In the genomic region with DNA sequence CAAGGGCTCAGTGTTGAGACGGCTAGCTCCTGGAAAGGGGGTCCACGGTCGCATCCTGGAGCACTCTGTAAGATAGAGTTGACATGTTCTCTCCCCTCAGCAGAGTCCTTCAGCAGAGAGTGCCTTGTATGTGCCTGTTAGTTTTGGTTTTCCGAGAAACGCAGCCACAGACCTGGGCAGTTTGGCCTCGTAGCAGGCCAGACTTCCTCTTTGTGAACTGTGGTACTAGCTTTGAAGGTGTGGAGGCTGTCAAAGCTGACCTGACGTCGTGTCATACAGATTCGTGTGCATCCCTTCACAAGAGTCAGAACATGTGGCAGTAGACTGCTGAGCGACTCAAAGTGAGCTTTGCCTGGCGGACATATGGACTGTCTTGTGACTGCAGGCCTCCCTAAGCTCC, we compare ENCODE assay signal across 36 mouse cellular contexts. TPM values are rescaled to one million over a fixed set of nuclear protein-coding genes. Genes with fewer than 3 reads are reported as not detected.
DNase-seq lines count a peak whose midpoint lies in the region; ATAC-seq and TF ChIP-seq lines count a peak whose summit lies in the region.
"Had no signal": no experiment of that assay in that cellular context is flagged by ENCODE, and none has a peak within 500 bp of the region (broad histone marks: within the 10 kb centered on the region; RNA-seq: fewer than 3 reads in every experiment).

A gene (minus strand): TSS at position 191 of the 400 bp plus-strand sequence.

- H3K9ac ChIP-seq in midbrain, embryonic 14.5 days (replicated peaks; ENCODE audit: low read length), result no peak within 1 kb of the TSS
- H3K9ac ChIP-seq: embryonic facial prominence, embryonic 15.5 days; forebrain, embryonic 13.5 days; hindbrain, embryonic 15.5 days; limb, embryonic 13.5 days; lung, embryonic 15.5 days; neural tube, embryonic 15.5 days had no signal

- H3K4me2 ChIP-seq in midbrain, embryonic 14.5 days (ENCODE audit: low read length), result no peak within 1 kb of the TSS
- H3K4me2 ChIP-seq: embryonic facial prominence, embryonic 15.5 days; forebrain, embryonic 13.5 days; heart, embryonic 11.5 days; hindbrain, embryonic 15.5 days; limb, embryonic 13.5 days; liver, embryonic 11.5 days; lung, embryonic 15.5 days; neural tube, embryonic 15.5 days had no signal

- H3K4me3 ChIP-seq in midbrain, embryonic 10.5 days, result no peak within 1 kb of the TSS
- no peak within 1 kb of the TSS for H3K4me3 ChIP-seq in midbrain, embryonic 14.5 days (replicated peaks; ENCODE audit: low read depth, low read length)
- H3K4me3 ChIP-seq in layer of hippocampus, adult 2 months, result no peak within 1 kb of the TSS
- H3K4me3 ChIP-seq: embryonic facial prominence, embryonic 10.5 days; embryonic facial prominence, embryonic 15.5 days; forebrain, embryonic 13.5 days; hindbrain, embryonic 10.5 days; hindbrain, embryonic 15.5 days; limb, embryonic 13.5 days; lung, embryonic 15.5 days; neural tube, embryonic 15.5 days had no signal

- intact Hi-C loops in heart, postnatal 36 days (cut with DNase I), result no loop called here

- H3K4me1 ChIP-seq in midbrain, embryonic 10.5 days, result peaks cover 43% of the 10 kb centered on the region
- no peaks in the 10 kb centered on the region for H3K4me1 ChIP-seq in midbrain, embryonic 14.5 days (ENCODE audit: control insufficient read depth, insufficient read depth, low read length)

- TF ChIP-seq CTCF in layer of hippocampus, adult 2 months (conservative IDR thresholded peaks at IDR 0.05), result no peak

- no peaks in the 10 kb centered on the region for H3K9me3 ChIP-seq in midbrain, embryonic 10.5 days (replicated peaks)
- no peaks in the 10 kb centered on the region for H3K9me3 ChIP-seq in midbrain, embryonic 14.5 days (ENCODE audit: control insufficient read depth, low read length)
- H3K9me3 ChIP-seq: embryonic facial prominence, embryonic 10.5 days; embryonic facial prominence, embryonic 15.5 days; forebrain, embryonic 13.5 days; hindbrain, embryonic 10.5 days; hindbrain, embryonic 15.5 days; limb, embryonic 13.5 days; lung, embryonic 15.5 days; neural tube, embryonic 15.5 days had no signal

- DNase-seq in midbrain, embryonic 10.5 days (ENCODE audit: low spot score), result no peak
- DNase-seq in midbrain, embryonic 14.5 days, result no peak
- DNase-seq in splenic B cell, adult 2 months (ENCODE audit: low read depth, low spot score), result peak; percentile 19
- DNase-seq in layer of hippocampus, adult 2 months (ENCODE audit: low spot score in 2 of 2), result no peak
- DNase-seq in heart, postnatal 36 days, result no peak
- DNase-seq: adrenal gland, adult 2 months; adrenal gland, postnatal 36 days; cerebellum, adult 2 months; cerebellum, postnatal 14 days; gastrocnemius, postnatal 36 days; kidney, adult 2 months; kidney, postnatal 4 days; right cerebral cortex, adult 18-20 months; spleen, adult 18-20 months; thymus, adult 18-20 months; thymus, postnatal 25 days had no signal

- no peaks in the 10 kb centered on the region for H3K36me3 ChIP-seq in midbrain, embryonic 10.5 days
- H3K36me3 ChIP-seq in midbrain, embryonic 14.5 days (ENCODE audit: control insufficient read depth, insufficient read depth, low read length), result no peaks in the 10 kb centered on the region
- H3K36me3 ChIP-seq in splenic B cell, adult 2 months (ENCODE audit: control insufficient read depth, insufficient read depth, low read length, poor library complexity, severe bottlenecking), result no peaks in the 10 kb centered on the region
- H3K36me3 ChIP-seq: embryonic facial prominence, embryonic 10.5 days; embryonic facial prominence, embryonic 15.5 days; hindbrain, embryonic 10.5 days; hindbrain, embryonic 15.5 days; limb, embryonic 13.5 days; lung, embryonic 15.5 days; neural tube, embryonic 15.5 days had no signal

- ATAC-seq in midbrain, embryonic 14.5 days (ENCODE audit: low FRiP score, low TSS enrichment), result no peak
- peak; percentile 77 for ATAC-seq in common myeloid progenitor, adult 5-6 weeks (replicated peaks; ENCODE audit: low read depth, poor library complexity, severe bottlenecking)
- peak; percentile 86 for ATAC-seq in megakaryocyte, adult 5-6 weeks (ENCODE audit: poor library complexity, severe bottlenecking)
- ATAC-seq: activated CD4-positive, CD25-positive, alpha-beta regulatory T cell, adult 4 months; forebrain, embryonic 13.5 days; inflammation-experienced regulatory T-cells, adult 6 months had no signal

- 86% methylated on average over 11 of the region's 11 CpGs for WGBS in midbrain, embryonic 10.5 days
- WGBS in midbrain, embryonic 14.5 days, result 79% methylated on average over 11 of the region's 11 CpGs

- 0 out of 2 replicates have a peak within 1 kb of the TSS, but pooled peaks have one; percentile 30 for H3K27ac ChIP-seq in midbrain, embryonic 10.5 days (replicated peaks)
- H3K27ac ChIP-seq in midbrain, embryonic 14.5 days (replicated peaks; ENCODE audit: low read depth, low read length), result no peak within 1 kb of the TSS
- no peak within 1 kb of the TSS for H3K27ac ChIP-seq in layer of hippocampus, adult 2 months
- H3K27ac ChIP-seq: embryonic facial prominence, embryonic 10.5 days; embryonic facial prominence, embryonic 15.5 days; forebrain, embryonic 13.5 days; hindbrain, embryonic 15.5 days; kidney, postnatal 0 days; limb, embryonic 13.5 days; lung, embryonic 15.5 days; neural tube, embryonic 15.5 days; stomach, postnatal 0 days had no signal

- 0 out of 2 replicates have a peak, but pooled peaks cover 2% of the 10 kb centered on the region for H3K27me3 ChIP-seq in midbrain, embryonic 10.5 days (ENCODE audit: low read depth, poor library complexity, severe bottlenecking)
- H3K27me3 ChIP-seq in midbrain, embryonic 14.5 days (ENCODE audit: control insufficient read depth, insufficient read depth, low read length), result no peaks in the 10 kb centered on the region
- H3K27me3 ChIP-seq in splenic B cell, adult 2 months (ENCODE audit: control insufficient read depth, insufficient read depth, low read length, poor library complexity, severe bottlenecking), result no peaks in the 10 kb centered on the region
- H3K27me3 ChIP-seq: CH12.LX; embryonic facial prominence, embryonic 15.5 days; forebrain, embryonic 13.5 days; hindbrain, embryonic 15.5 days; limb, embryonic 13.5 days; lung, embryonic 15.5 days; neural tube, embryonic 15.5 days had no signal

RNA-seq across cellular contexts. Expression of the gene that starts here (rescaled TPM):
- polyA plus RNA-seq in midbrain, embryonic 10.5 days (2016; fragmentation: Nextera tagmentation; extraction: Ambion mirVana), result 0.06 and 0.10 TPM in 2 replicates
- polyA plus RNA-seq in midbrain, embryonic 14.5 days (2014; fragmentation: Nextera tagmentation; extraction: Ambion mirVana), result 0.16 and 0.20 TPM in 2 replicates
- 4.5 and 6.0 TPM in 2 replicates for total RNA-seq in common myeloid progenitor, adult 5-6 weeks (2017)
- 0.25 and 0.38 TPM in 2 replicates for total RNA-seq in megakaryocyte, adult 5-6 weeks (2015)
- 0.29 and 0.33 TPM in 2 replicates for total RNA-seq in megakaryocyte, adult 5-6 weeks (2017)
- not detected for total RNA-seq in layer of hippocampus, adult 2 months (2021)
- total RNA-seq in heart, postnatal 36 days (2021), result not detected
- total RNA-seq: adrenal gland, adult 2 months; adrenal gland, postnatal 36 days; CH12.LX; gastrocnemius, adult 18-20 months; gastrocnemius, postnatal 36 days; left cerebral cortex, postnatal 36 days had no signal
- polyA plus RNA-seq: activated CD4-positive, CD25-positive, alpha-beta regulatory T cell, adult 4 months; adrenal gland, adult 2 months; C2C12; cerebellum, adult 2 months; heart, embryonic 11.5 days; inflammation-experienced regulatory T-cells, adult 6 months; kidney, postnatal 0 days; limb, embryonic 13.5 days had no signal

Comparison
In these comparisons a context has a peak if more than half of its experiments do, and no peak if none do; other contexts are left out.
1. Peak in ATAC-seq in megakaryocyte, adult 5-6 weeks; RNA of the gene not detected or under 1 TPM.